Mouse (Mus musculus) lung, embryonic 14.5 days (tissue): ENCODE measurements around the gene Vmn1r219. TPM values are rescaled to one million over a fixed set of nuclear protein-coding genes. Genes with fewer than 3 reads are reported as not detected.
A peak's percentile ranks its signal among the peaks of the same experiment; 100 is the strongest.
"Not testable (repeated sequence)": the region's sequence is repeated elsewhere in the genome, so short reads cannot be mapped to it uniquely, and the experiment has no call there.

Source experiments
- ATAC-seq: fragments of 200-750 bp; cut with Nextera tagmentation; 2 replicates; pipeline ENCODE4 v1.8.0; 2017; ENCODE audit warnings: mild to moderate bottlenecking, moderate TSS enrichment, moderate library complexity; ENCODE audit not compliant: insufficient read depth
- DNase-seq: peaks from one replicate; pipeline ENCODE4 v3.0.0-alpha.2; 2015
- H3K27ac ChIP-seq: fragments of 300-500 bp; sonication (generic); 2 replicates; pipeline ENCODE4 v1.5.1; 2014; ENCODE audit warnings: low read depth, mild to moderate bottlenecking, moderate library complexity
- H3K27me3 ChIP-seq: fragments of 300-500 bp; sonication (generic); 2 replicates; pipeline ENCODE4 v1.6.1; 2014; ENCODE audit warnings: low read length, control low read depth; ENCODE audit not compliant: insufficient read depth
- H3K36me3 ChIP-seq: fragments of 300-500 bp; sonication (generic); 2 replicates; pipeline ENCODE4 v1.6.1; 2014; ENCODE audit warnings: control low read depth; ENCODE audit not compliant: insufficient read depth
- H3K4me1 ChIP-seq: fragments of 300-500 bp; sonication (generic); 2 replicates; pipeline ENCODE4 v1.6.1; 2014; ENCODE audit warnings: antibody characterized with exemption, control low read depth; ENCODE audit not compliant: insufficient read depth
- H3K4me2 ChIP-seq: fragments of 300-500 bp; sonication (generic); 2 replicates; pipeline ENCODE4 v1.6.1; 2014; ENCODE audit warnings: mild to moderate bottlenecking
- H3K4me3 ChIP-seq: fragments of 300-500 bp; sonication (generic); 2 replicates; pipeline ENCODE4 v1.5.1; 2014; ENCODE audit warnings: low read depth, low read length
- H3K9ac ChIP-seq: fragments of 300-500 bp; sonication (generic); 2 replicates; pipeline ENCODE4 v1.6.1; 2014
- H3K9me3 ChIP-seq: fragments of 300-500 bp; sonication (generic); 2 replicates; pipeline ENCODE4 v1.6.1; 2016; ENCODE audit warnings: low read depth, low read length, control low read depth
- CTCF ChIP-seq: IDR thresholded peaks from 2 replicates; pipeline ENCODE4 v1.5.1; 2016; ENCODE audit warnings: antibody characterized with exemption, low read depth
- WGBS: fragments of 180-500 bp; shearing (Covaris S2); extraction: QIAGEN DNeasy Blood & Tissue Kit; methylation state at CpG from one replicate; pipeline ENCODE4 v1.1.7; 2014; 5-methylcytosine and 5-hydroxymethylcytosine counted together
- polyA plus RNA-seq: library from polyadenylated mRNA; unstranded; fragments of >200 nt; fragmentation: Nextera tagmentation; extraction: Ambion mirVana; gene quantifications from 2 replicates; pipeline ENCODE4 v1.2.1, GENCODE M21; 2014

Vmn1r219 gene
- 0.03 TPM in 1 of 2 replicates, not detected in the other for polyA plus RNA-seq

DNA sequence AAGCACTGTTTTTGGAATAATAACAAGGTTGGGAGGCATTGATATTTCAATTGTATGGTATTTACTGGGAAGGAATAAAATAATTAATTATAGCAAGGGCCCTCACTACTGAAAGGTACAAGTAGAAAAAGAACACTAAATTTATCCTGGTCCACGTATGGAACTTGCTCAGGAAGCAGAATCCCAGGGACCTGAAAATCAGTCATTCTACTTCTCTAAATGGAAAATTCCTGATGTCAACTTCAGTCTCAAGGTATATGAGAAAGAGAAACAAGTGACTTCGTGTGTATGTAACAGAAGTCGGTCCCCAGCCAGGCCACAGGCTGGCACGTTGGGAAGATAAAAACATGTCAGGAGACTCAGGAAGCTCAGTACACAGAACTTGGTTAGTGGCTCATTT, at the start of gene Vmn1r219:
Gene Vmn1r219, plus strand, starts transcription at position 301 of the 400 bp plus-strand sequence.
- TF ChIP-seq CTCF, result no peak
- ATAC-seq, result no peak
- DNase-seq, result no peak
- Histone ChIP-seq H3K9ac (no peak within 1 kb of the TSS), H3K36me3 (no peaks in the 10 kb centered on the region), H3K4me1 (no peaks in the 10 kb centered on the region), H3K4me2 (no peak within 1 kb of the TSS), H3K9me3 (no peaks in the 10 kb centered on the region), H3K27ac (no peak within 1 kb of the TSS), H3K4me3 (no peak within 1 kb of the TSS), H3K27me3 (no peaks in the 10 kb centered on the region)
- WGBS, result 69% methylated on average over 4 of the region's 4 CpGs

DNA sequence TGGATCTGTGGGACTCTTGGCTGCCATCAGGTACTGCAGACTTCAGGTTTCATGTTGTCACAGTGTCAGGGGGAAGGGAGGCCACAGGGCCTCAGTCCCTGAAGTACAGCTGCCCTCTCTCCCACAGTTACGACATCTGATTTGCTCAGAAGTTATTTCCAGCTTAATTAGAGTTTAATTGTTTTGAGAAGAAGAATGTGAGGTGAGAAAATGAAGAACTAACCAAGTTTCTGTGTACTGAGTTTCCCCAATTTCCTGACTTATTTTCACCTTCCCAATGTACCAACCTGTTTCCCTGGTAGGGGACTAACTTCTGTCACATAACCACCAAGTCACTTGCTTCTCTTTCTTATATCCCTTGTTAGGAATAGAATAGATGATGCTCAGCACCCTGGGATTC, 41.0 kb upstream of the Vmn1r219 start, which contains the start of gene Vmn1r217:
Gene Vmn1r217, minus strand, starts transcription at position 101 of the 400 bp plus-strand sequence.
- not testable (repeated sequence) for H3K4me1 ChIP-seq, H3K9me3 ChIP-seq, H3K4me3 ChIP-seq, H3K9ac ChIP-seq, H3K4me2 ChIP-seq, ATAC-seq, DNase-seq, H3K27ac ChIP-seq, H3K27me3 ChIP-seq, H3K36me3 ChIP-seq
- WGBS, result 59% methylated on average over 1 of the region's 1 CpGs

DNA sequence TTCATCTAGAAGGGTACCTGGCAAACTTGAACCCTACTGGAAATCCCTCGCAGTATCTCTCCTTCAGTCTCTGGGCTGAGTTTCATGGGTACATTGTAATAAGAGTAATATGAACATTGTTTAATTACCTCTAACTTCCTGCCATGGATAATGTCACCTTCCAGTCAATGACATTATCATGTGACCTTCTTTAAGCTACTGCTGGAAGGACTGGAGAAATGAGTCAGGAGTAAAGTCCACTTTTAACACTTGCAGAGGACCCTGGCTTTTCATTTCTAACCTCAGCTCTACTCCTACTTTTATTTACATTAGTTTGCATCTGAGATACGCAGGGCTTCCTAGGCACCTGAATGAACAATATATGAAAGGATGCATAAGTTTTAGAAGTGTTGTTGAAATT, 38.5 kb upstream of the Vmn1r219 start:
- Histone ChIP-seq H3K9ac (no peak overlapping the region), H3K27me3 (no peaks in the 10 kb centered on the region), H3K4me1 (no peaks in the 10 kb centered on the region), H3K4me2 (no peak overlapping the region), H3K9me3 (no peaks in the 10 kb centered on the region), H3K27ac (no peak overlapping the region), H3K4me3 (no peak overlapping the region), H3K36me3 (no peaks in the 10 kb centered on the region)
- ATAC-seq (no peak), DNase-seq (no peak)
- WGBS, result 80% methylated on average over 2 of the region's 2 CpGs
- TF ChIP-seq CTCF, result no peak

DNA sequence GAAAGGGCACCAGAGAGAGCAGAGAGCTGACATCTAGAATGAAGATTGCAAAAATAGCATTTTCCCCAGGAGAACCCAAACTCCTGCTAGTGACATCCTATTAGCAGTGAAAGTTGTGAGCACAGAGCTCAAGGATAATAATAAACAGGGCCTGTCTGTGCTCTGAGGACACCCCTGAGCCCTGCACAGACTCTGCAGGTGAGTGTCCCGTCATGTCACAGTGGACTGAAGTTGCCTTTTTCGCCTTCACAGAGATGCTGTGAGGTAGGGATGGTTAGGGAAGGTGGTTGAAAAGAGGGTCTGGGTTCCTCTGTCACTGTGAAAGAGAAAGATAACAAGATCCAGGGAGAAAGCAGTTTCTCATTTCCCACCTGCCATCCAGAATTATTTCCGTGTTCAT, 26.0 kb upstream of the Vmn1r219 start, which contains the start of gene Vmn1r218:
Gene Vmn1r218, plus strand, starts transcription at position 57 of the 400 bp plus-strand sequence.
- WGBS, result 65% methylated on average over 3 of the region's 3 CpGs
- no peak for TF ChIP-seq CTCF
- no peak for ATAC-seq
- no peak within 1 kb of the TSS for H3K27ac ChIP-seq
- no peaks in the 10 kb centered on the region for H3K36me3 ChIP-seq
- H3K9me3 ChIP-seq, result no peaks in the 10 kb centered on the region
- no peak within 1 kb of the TSS for H3K4me3 ChIP-seq
- H3K27me3 ChIP-seq, result no peaks in the 10 kb centered on the region
- no peak for DNase-seq
- H3K4me1 ChIP-seq, result no peaks in the 10 kb centered on the region
- H3K9ac ChIP-seq, result no peak within 1 kb of the TSS
- H3K4me2 ChIP-seq, result no peak within 1 kb of the TSS

DNA sequence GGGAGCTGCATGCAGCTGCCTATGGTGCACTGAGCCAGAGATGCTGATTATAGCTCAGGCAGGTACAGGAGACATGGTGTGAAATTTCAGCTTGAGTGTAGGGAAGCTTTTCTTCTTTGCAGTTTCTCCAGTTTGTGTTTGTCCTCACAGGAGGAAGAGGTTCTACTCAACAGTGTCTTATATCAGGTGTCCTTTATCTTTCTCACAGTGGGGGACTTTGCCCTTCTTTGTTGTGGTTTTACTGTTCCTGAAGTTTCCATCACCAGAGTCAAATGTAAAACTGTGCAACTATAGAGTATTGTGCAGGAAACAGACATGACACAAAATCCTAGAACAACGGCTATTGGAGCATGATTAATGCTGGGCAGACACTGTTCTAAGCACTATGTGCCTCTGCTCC, 25.6 kb upstream of the Vmn1r219 start:
- no peak for DNase-seq
- ATAC-seq, result no peak
- WGBS, result 46% methylated on average over 1 of the region's 1 CpGs
- no peaks in the 10 kb centered on the region for H3K36me3 ChIP-seq
- H3K9ac ChIP-seq, result no peak overlapping the region
- H3K9me3 ChIP-seq, result no peaks in the 10 kb centered on the region
- no peaks in the 10 kb centered on the region for H3K27me3 ChIP-seq
- H3K4me3 ChIP-seq, result no peak overlapping the region
- no peaks in the 10 kb centered on the region for H3K4me1 ChIP-seq
- no peak for TF ChIP-seq CTCF
- no peak overlapping the region for H3K4me2 ChIP-seq
- H3K27ac ChIP-seq, result no peak overlapping the region

DNA sequence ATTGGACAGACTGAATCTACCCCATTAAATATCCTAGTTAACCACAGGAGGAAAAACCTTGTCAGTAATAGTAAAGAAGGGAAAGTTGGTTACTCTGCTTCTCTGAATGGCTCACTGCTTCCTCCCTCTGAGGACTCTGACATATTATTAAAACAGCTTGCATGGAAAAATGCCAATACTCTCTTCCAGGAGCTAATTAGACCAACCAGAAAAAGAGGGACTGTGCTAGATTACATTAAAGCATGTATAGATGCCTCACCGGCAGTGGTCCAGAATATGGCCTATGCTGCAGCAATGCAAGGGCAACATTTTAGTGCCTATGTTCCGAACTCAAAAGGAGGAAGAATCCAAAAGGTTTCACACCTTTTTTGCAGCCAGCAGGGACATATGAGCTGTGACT, 20.2 kb upstream of the Vmn1r219 start:
- Histone ChIP-seq H3K27me3 (no peaks in the 10 kb centered on the region), H3K36me3 (no peaks in the 10 kb centered on the region), H3K9me3 (no peaks in the 10 kb centered on the region), H3K9ac (no peak overlapping the region), H3K27ac (no peak overlapping the region), H3K4me3 (no peak overlapping the region), H3K4me2 (no peak overlapping the region), H3K4me1 (no peaks in the 10 kb centered on the region)
- no peak for TF ChIP-seq CTCF
- no peak for ATAC-seq
- WGBS, result 71% methylated on average over 2 of the region's 2 CpGs
- DNase-seq, result peak; percentile 4

DNA sequence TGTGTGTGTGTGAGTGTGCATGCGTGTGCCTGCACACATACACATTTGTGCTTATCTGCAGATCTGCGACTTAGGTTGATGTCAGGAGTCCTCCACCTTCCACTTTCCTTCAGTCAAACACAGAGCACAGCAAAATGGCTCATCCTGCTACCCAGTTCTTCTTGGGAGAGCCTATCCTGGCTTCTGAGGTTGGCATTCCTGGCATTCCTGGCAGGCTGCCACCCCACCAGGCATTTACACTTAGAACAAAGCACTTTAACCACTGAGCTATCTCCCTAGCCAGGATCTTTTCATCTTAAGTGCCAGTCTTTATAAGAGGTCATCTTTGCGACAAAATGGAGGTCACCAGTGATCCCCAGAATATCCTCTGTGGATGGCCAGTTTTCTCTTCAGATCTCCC, 1.3 kb upstream of the Vmn1r219 start:
- Histone ChIP-seq H3K27me3 (no peaks in the 10 kb centered on the region), H3K9ac (no peak overlapping the region), H3K27ac (no peak overlapping the region), H3K36me3 (no peaks in the 10 kb centered on the region), H3K4me3 (no peak overlapping the region), H3K4me1 (no peaks in the 10 kb centered on the region), H3K9me3 (no peaks in the 10 kb centered on the region), H3K4me2 (no peak overlapping the region)
- ATAC-seq, result peak; percentile 52; the same call in 1 of the 2 replicates
- peak; percentile 53 for DNase-seq
- TF ChIP-seq CTCF, result no peak
- 56% methylated on average over 3 of the region's 3 CpGs for WGBS

DNA sequence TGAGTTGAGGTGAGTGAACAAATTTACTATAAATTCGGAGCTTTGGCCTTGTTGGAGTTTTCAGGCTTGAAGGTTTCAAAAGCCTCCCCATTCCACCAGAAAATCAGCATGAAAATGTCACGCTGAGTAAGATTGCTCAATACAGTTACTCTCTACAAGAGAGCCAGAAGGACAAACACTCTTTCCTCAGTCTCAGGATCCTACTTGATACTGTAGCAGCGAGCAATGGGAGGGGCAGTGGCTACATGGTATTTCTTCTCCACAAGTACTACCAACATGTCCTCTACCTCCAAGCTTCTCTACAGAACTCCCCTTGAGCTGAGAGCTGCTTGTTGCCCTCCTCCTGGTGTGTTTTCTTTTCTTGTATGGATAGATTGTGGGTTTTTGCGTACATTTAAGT, 7.4 kb downstream of the Vmn1r219 start:
- H3K36me3 ChIP-seq, H3K27ac ChIP-seq, H3K9me3 ChIP-seq, H3K4me3 ChIP-seq, H3K4me2 ChIP-seq, H3K9ac ChIP-seq, H3K4me1 ChIP-seq, ATAC-seq, DNase-seq, H3K27me3 ChIP-seq: not testable (repeated sequence)
- WGBS, result 75% methylated on average over 4 of the region's 4 CpGs
